Mouse (Mus musculus) forelimb bud, embryonic 11.5 days (tissue): Measurements from ENCODE around the gene Sar1a.

Source experiments
- DNase-seq: peaks from one replicate; pipeline ENCODE4 v3.0.0-alpha.2; 2012; ENCODE audit warnings: low read depth, low spot score

Gene Sar1a

DNA sequence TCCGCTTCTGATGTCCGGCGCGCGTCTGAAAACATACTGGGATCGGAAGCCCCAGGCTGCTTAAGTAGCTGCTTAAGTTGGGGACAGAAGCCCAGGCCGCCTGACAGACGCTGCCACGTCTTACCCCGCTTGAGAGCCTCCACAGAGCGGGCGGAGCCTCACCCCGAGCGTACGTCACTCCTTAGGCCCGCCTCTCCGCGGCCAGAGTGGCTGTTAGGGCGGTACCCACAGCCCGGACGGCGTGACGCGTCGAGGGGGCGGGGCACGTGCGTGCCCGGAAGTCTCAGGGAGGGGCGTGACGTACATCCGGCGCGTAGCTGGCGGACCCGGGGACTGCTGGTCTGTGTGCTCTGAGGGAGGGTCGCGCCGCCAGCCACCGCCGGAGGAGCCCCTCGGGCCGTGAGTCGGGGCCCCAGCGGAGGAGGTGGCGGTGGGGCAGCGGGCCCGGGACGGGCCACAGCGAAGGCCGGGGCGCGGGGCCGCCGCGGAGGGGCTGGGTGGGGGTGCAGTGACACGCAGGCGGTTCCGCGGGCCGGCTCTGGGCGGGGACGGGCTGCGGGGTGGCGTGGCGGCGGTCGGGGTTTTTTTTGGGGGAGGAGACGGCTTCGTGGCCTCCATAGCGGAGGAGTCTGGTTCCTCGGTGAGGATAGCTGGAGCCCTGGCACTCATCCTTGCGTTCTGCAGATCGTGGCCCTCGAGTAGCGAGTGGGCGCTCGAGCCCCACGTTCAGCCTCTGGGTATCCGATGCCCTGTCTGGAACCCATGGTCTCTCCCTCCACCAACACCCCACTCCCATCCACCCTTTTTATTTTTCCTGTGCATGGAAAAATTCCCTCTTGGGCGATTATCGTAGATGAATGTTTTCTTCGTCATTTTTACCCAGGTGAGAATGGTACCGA lies at the start of gene Sar1a:
Sar1a (plus strand) TSS at position 285 of the 899 bp plus-strand sequence.
- DNase-seq = peak; percentile 98

DNA sequence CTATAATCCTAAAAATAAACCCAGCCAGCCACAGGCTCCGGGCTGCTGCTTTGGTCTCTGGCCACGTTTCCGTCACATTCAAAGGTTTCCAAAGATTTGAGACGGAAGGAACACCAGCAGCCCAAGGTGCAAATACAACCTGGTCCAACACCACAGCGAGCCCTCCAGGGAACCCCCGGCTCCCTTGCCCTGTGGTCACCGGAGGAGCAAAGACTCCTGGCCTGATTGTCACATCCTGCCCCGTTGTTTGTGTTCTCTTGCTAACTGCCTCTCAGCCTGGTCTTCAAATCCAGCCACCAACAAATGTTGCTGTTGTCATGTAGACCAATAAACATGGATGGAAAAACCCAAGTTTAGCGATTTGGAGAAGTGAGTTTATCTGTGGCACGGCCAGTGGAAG lies 47.7 kb upstream of the Sar1a start:
- no peak for DNase-seq

DNA sequence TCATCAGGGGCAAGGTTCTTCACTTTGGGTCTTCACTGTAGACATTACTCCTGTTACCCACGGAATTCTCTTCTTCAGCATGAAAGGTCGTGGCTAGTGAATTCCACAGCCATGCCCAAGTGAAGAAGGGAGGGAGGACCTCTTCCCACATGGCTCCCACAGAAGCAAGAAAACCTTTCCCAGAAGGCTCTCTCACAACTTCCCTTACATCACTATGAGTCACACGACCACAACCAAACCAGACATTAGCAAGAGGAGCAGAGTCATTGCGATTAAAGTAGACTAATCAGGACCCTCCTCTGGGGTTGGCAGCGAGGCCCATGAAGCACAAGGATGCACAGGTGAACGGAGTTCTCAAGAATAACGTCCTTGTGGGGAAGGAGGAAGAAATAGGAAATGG lies 43.0 kb upstream of the Sar1a start:
- no peak for DNase-seq

DNA sequence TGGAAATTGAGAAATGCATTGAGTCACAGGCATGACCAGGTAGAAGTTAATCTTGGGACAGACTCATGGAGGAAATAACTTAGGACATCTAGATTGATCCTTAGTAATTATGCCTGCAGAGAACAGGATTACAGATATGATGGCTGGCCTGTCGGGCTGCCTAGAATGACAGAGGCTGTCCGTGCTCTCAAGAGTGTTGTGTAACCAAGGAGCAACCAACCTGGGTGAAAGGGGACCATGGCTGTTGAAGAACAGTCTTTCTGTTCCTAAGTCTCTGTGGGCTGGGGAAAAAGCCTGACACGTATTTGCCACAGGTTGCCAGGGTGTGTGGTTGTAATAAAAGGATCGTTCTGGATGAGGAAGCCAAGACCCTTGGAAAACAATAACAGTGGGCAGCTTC lies 39.7 kb upstream of the Sar1a start:
- no peak for DNase-seq

DNA sequence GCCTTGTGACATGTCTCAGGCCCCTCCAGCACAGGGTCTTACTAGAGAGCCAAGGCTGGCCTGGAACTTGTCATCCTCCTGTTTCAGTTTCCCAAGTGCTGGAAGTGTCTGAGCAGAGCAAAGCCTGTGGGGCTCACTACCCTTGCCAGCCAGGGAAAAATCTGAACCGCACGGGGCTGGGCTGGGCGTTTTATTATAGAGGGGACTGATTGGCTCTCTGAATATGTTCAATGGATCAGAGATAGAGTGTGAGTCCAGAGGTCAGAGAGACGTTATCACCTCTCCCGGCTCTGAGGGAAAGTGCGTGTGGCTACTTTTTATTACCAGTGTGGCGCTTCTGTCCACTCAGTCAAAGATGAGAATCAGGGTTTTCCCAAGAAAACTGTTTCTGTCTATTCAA lies 33.5 kb upstream of the Sar1a start:
- no peak for DNase-seq

DNA sequence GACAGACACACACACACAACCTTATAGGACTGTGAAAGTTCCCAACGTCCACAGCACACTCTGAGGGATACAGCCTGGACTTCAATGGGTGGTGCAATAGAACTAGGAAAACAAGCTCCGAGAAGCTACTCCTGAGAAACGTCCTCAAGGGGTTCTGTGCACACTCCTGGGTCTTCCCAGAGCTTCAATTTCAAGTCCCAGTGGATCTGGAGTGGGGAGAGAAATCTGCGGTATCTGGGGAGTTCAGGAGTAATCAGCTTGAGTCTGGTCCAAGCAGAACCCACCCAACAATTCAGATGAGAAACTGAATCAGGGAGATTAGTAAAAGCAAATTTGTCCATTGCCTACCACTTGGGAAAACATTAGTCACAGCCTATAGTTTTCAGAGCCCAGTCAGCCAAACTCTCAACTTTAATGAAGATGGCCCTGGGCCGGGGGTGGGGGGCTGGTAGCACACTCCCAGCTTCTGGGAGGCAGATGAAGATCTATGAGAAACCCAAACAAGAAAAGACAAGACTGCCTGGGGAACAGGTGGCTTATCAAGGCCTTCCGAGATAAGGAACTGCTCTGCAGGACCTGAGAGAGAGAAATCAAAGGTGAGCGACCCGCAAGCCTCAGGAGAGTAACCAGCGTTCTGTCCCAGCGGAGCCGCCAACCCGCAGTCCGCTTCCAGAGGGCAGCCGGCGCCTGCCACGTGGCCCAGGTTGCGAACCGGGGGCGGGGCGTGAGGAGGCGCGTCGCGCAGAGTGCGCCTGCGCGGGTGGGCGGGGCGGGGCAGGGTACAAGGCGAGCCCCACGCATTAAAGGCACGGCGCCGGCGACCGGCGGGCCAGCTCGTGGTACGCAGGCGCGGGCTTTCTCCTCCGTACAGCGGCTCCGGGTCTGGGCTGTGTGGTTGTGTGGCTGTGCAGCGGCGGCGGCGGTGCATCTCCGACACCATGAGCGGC lies 32.0 kb upstream of the Sar1a start, which contains the start of gene Ppa1:
Ppa1 (plus strand) TSS at position 763 of the 947 bp plus-strand sequence.
- peak; percentile 85 for DNase-seq

DNA sequence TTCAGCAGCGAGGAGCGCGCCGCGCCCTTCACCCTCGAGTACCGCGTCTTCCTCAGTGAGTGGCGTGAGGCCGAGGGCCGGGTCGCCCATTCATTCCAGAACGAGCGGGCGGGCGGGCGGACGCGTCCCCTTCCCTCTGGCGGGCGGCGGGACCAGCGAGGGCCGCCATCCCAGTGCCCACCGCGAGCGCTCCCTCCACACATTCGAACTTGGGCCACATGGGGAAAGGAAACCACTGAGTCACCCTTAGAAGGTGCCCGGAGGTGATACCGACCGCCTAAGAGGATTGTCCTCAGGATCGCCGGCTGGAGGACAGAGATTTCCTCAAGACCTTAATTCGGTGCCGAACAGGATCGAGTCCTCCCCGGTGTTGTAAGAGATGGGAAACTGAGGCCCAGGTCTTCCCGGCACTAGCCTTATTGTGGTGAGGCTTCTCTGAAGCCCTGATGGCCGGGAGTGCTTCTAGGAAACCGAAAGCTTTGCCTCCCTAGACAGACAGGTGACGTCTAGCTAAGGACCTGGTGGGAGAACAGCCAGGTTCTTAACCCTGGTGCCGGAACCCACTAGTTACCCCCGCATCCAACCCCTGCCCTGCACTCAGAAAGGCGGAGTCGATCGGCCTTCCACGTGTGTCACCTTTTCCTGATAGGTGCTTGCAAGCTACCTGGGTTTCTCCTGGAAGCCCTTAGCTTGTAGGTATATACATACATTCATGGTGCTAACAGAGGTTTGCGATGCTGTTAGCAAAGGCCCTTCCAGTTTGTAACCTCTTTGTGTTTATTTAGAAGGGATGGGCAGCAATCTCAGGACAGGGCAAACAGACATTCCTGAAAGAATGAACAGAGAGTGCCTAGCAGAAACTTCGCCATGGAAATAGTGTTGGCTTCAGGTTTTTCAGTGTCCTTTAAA lies 31.1 kb upstream of the Sar1a start:
- no peak for DNase-seq

DNA sequence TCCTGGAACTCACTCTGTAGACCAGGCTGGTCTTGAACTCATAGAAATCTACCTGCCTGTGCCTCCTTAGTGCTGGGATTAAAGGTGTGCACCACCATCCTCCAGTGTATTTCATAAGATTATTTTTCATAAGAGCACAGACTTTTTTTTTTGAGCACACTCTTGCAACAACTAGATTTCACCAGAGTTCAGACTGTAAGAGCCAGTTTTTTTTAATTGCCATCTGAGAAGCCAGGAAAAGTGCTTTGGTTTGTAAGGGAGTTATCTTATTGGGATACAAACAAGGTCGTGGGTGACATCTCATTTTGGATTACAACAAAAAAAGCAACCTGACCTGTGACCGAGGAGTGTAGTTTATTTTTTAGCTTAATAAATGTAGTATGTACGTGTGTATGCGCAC lies 26.0 kb upstream of the Sar1a start:
- no peak for DNase-seq

DNA sequence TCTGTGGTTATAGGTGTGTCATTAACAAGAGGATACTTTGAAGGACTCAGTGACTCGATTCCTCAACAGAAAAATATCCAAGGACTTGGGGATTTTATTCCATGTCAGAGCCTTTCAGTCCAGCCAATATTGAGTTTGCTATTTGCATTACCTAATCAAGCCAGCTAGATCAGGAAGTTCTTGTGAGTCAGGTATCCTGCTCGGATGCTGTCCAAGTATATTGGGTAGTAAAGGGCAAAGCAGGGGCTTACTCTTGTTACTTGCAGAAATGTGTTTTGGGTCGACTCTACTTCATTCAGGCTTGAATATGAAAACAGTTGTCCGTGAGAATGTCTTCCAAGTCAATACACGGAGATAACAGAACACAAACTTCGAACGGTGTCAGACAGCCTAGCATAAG lies 25.4 kb upstream of the Sar1a start:
- no peak for DNase-seq

DNA sequence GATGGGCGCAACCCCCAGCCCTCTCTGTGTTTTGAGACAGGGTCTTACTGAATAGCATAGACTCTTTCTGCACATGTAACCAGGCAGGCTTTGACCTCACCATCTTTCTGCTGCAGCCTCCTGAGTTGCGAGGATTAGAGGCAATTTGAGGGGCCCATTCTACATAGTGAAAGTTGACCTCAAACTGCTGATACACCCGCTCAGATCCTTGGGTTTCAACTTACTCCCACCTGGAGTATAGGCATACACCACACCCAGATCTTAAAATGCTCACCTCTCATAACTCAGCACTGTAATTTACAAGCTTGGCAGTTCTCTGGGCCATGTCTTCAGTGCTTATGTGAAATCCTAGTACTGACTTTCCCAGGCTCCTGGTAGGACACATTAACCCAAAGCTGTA lies 24.9 kb upstream of the Sar1a start:
- DNase-seq = no peak

DNA sequence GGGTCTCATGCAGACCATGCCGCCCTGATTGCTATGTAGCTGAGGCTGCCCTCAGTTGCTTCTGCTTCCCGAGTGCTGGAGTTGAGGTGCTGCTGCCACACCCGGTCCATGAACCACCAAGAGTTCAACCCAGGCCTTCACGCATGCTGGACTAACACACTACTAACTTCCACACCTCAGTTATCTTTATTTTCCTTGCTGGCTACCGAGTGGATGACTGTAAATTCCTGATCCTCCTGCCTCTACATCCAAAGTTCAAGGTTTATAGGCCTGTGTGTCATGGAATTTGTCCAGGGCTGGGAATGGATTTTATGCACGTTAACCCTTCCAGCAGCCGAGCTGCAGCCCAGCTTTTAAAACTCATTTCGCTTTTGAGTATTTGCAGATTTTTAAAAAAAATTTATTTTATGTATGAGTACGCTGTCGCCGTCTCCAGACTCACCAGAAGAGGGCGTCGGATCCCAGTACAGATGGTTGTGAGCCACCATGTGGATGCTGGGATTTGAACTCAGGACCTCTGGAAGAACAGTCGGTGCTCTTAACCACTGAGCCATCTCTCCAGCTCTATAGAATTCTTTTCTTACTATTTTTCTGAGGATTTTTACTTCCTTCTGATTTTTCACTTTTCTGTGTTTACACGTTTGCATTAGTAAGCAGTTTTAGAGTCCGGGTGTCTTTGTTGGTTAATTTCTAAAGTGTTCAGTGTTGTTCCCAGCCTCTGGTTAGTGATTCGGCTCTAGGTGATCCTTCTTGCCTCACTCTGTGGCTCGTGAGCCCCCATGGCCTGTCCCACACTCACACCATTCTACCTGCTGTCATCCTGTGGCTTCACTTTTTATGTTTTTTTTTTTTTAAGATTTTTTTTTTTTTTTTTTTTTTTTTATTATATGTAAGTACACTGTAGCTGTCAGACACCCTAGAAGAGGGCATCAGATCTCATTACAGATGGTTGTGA lies 22.9 kb upstream of the Sar1a start:
- DNase-seq = no peak

DNA sequence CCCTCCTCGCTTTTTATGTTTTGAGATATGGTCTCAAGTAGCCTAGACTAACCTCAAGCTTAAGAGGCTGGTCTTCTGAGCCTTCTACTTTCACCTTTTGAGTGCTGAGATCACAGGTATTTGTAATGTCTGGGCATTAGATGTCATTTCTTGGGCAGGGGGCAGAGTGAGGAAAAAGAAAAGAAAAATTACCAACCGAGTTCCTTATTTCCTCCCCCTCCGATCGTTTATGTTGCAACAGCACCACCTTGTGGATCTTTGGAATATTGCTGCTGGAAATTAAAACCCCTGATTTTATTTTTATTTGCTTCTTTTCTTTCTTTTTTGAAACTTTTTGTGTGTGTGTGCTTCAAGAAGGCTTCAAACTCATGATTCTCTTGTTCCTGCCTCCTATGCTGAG lies 22.1 kb upstream of the Sar1a start:
- peak; percentile 62 for DNase-seq

DNA sequence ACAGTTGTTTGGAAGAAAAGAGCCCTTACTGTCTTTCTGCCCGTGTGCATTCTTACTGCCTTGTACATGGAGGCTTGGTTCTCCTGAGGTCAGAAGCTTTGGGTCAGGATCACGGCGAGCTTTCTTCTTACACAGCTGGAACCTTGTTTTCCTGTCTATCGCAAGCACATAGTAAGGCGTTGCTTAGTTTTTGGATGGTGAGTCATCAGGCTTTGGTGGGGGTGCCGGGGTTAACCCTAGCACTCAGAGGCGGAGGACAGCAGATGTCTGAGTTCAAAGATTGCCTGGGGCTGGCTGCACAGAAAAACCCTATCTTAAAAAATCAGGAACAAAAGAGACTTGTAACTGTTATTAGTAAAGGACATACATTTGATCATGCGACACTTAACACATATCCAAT lies 18.2 kb upstream of the Sar1a start:
- DNase-seq = no peak

DNA sequence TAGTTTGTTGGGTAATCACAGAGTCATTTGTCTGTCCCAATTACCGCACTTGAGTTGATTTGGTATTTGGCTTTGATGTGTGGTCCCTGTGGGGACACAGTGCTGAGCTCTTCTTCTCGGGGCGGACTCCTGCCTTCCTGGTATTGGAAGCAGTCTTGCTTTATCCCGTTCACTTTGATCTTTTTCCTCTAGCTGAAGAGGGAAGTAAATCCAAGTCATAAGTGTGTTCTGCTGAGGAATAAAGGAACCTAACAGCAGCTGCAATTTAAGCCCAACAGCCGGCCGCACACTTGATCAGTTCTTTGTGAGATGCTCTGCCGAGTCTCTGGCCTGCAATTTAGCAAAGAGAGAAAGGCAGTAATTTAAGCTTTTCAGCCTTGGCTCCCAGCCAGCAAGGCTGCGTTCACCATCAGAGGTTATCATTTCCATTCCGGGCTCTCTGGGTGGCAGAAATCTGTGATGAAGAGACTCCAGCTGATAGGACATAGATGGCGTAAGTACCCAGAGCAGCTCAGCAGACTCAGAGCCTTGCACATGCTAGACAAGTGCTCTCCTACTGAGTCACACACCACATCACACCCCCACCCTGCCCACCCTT lies 17.6 kb upstream of the Sar1a start:
- DNase-seq = no peak

DNA sequence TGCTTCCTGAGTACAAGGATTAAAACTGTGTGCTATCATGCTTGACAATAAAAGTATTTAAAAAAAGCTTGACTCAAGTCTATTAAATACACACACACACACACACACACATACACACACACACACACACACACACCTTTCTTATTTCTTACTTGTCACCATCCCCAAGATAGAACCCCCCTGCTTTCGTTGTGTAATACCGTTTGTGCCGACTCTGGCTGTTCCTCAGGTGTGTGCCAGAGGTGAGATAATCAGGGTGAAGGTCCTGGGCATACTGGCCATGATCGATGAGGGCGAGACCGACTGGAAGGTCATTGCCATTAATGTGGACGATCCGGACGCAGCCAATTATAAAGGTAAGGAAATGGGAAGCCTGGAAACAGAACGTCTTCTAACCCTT lies 15.0 kb upstream of the Sar1a start:
- DNase-seq = no peak

DNA sequence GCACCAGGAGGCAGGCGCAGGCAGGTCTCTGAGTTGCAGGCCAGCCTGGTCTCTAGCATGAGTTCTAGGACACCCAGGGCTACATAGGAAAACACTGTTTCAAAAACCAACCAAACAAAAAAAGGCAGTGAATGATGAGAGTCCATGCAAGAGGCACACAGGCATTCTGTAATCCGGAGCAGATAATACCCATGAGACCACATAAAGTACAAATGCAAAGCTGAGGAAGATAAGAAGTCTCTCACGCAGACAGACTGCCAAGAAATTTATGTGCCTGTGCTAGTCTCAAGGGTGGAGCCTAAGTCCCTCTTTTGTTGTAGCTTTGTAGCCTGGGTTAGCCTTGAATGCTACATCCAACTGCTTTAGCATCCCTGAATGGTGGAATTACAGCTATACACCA lies 14.4 kb upstream of the Sar1a start:
- no peak for DNase-seq

DNA sequence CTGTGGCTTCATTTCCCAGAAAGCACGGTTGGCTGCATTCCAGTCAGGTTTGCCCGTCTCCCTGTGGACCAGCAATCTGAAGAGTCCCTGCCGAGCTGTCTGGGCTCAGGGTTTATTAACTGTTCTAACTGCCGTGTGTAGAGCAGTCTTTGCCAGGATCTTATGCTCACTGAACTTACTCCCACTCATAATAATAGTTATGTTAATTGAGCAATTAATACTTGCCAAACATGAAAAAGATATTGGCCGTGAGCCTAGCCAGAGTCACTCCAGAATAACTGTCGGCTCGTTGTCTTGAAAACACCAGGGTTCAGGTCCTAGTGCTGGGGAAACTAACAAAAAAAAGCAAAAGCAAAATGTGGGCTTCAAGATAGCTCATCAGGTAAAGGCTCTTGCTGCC lies 10.8 kb upstream of the Sar1a start:
- no peak for DNase-seq

DNA sequence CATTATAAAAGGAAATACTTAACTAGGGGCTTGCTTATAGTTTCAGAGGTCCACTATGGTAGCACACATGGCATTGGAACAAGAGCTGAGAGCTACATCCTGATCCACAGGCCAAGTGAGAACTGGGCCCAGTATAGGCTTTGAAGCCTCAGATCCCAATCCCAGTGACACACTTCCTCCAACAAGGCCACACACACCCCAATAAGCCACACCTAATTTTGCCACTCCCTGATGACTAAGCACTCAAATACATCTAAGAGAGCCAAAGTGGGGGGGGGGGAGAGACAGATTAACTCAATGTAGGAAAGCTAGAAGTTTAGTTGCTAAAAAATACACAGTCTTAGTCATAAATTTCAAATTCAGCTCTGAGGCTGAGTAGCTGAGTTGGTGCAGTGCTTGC lies 10.2 kb upstream of the Sar1a start:
- no peak for DNase-seq

DNA sequence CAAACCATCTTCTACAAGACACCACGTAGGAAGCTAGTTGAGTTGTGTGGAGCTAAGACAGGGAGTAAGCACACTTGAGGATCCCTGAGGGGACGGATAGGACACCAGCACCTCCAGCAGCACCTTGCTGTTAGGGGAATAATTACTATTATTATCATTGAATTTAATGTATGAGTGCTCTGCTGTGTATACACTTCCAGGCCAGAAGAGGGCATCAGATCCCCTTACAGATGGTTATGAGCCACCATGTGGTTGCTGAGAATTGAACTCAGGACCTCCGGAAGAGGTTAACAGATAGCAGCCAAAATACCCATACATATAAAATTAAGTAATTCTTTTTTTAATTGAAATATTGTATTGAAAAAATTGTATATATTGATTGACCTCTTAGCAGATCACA lies 9.3 kb upstream of the Sar1a start:
- no peak for DNase-seq

DNA sequence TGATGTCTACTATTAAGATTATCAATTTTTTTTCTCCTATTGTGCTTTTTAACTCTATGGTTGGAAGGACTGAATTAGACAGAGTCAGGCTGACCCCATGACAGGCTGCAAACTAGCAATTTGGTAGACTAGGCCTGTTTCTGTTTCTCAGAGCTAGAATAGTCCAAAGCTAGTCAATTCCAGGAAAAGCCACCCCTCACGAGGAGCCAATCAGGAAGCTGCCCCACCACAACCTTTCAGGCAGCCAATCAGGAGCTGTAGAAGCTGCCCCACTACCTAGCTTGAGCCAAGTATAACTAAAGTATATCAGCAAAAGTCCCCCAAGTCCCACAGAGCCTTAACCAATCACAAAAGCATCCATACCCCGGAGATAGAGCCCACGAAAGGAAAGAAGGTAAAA lies 4.2 kb upstream of the Sar1a start:
- no peak for DNase-seq
